Mouse (Mus musculus) cerebellum, adult 2 months (tissue): ENCODE data around the gene Nemp2. TPM values are rescaled to one million over a fixed set of nuclear protein-coding genes. Genes with fewer than 3 reads are reported as not detected.
A peak's percentile ranks its signal among the peaks of the same experiment; 100 is the strongest.

Experiments
- DNase-seq, 2 experiments: peaks; one replicate each; pipeline ENCODE4 v3.0.0; 2021
- H3K27ac ChIP-seq: fragments of 200-500 bp; 2 replicates; pipeline ENCODE4 v1.5.1; 2012; ENCODE audit warnings: low read length, control low read depth, inconsistent platforms; ENCODE audit not compliant: insufficient read depth
- H3K27me3 ChIP-seq: fragments of 200-500 bp; 2 replicates; pipeline ENCODE4 v1.6.1; 2012; ENCODE audit warnings: inconsistent platforms, mild to moderate bottlenecking, low read length, moderate library complexity; ENCODE audit not compliant: control insufficient read depth, insufficient read depth
- H3K4me1 ChIP-seq: fragments of 200-500 bp; 2 replicates; pipeline ENCODE4 v1.6.1; 2011; ENCODE audit warnings: low read length; ENCODE audit not compliant: control insufficient read depth, insufficient read depth
- H3K4me3 ChIP-seq: fragments of 200-500 bp; replicated peaks from 2 replicates; pipeline ENCODE3; 2011; ENCODE audit warnings: mild to moderate bottlenecking, low read depth, low read length, control low read depth; ENCODE audit not compliant: insufficient read depth
- CTCF ChIP-seq: fragments of 200-500 bp; IDR thresholded peaks from 2 replicates; pipeline ENCODE4 v1.5.1; 2011; ENCODE audit warnings: low read depth, mild to moderate bottlenecking, control low read depth, low read length, moderate library complexity, borderline replicate concordance; ENCODE audit not compliant: insufficient read depth
- POLR2A ChIP-seq: fragments of 200-500 bp; IDR thresholded peaks from 2 replicates; pipeline ENCODE4 v1.6.1; 2011; ENCODE audit warnings: low read length, control low read depth, borderline replicate concordance; ENCODE audit not compliant: insufficient read depth
- WGBS: fragments of 180-500 bp; shearing (Covaris S2); methylation state at CpG from one replicate; pipeline ENCODE4 v1.1.7; 2018; 5-methylcytosine and 5-hydroxymethylcytosine counted together
- polyA plus RNA-seq: library from polyadenylated mRNA; depleted of rRNA; stranded (reverse); fragments of >200 nt; gene quantifications from 2 replicates; pipeline ENCODE4 v1.2.3, GENCODE M21; 2012

Gene Nemp2
- polyA plus RNA-seq, 1 experiment = 9.3 TPM

GRCm38 (mm10) chr1:52639090-52639489 is 8.6 kb downstream of the Nemp2 start:
- TF ChIP-seq CTCF (no peak), POLR2A (no peak)
- no peak for DNase-seq
- H3K27me3 ChIP-seq = no peaks in the 10 kb centered on the region
- no peak overlapping the region for H3K27ac ChIP-seq
- no peak overlapping the region for H3K4me3 ChIP-seq
- WGBS = 98% methylated on average over 7 of the region's 7 CpGs
- no peaks in the 10 kb centered on the region for H3K4me1 ChIP-seq

- Histone ChIP-seq H3K27me3 (no peaks in the 10 kb centered on the region), H3K4me1 (no peaks in the 10 kb centered on the region), H3K27ac (no peak overlapping the region), H3K4me3 (no peak overlapping the region)
- no peak for TF ChIP-seq CTCF
- TF ChIP-seq POLR2A = no peak
- DNase-seq = no peak
- WGBS = 90% methylated on average over 6 of the region's 6 CpGs
Measured at GRCm38 (mm10) chr1:52640266-52640665, 9.8 kb downstream of the Nemp2 start.

GRCm38 (mm10) chr1:52640736-52641135 is 10.2 kb downstream of the Nemp2 start:
- WGBS = 89% methylated on average over 4 of the region's 4 CpGs
- Histone ChIP-seq H3K27me3 (no peaks in the 10 kb centered on the region), H3K4me3 (no peak overlapping the region), H3K27ac (no peak overlapping the region), H3K4me1 (no peaks in the 10 kb centered on the region)
- no peak for DNase-seq
- TF ChIP-seq CTCF = no peak
- no peak for TF ChIP-seq POLR2A

GRCm38 (mm10) chr1:52648153-52649027 is 17.9 kb downstream of the Nemp2 start:
- WGBS = 49% methylated on average over 11 of the region's 11 CpGs
- H3K27me3 ChIP-seq = no peaks in the 10 kb centered on the region
- H3K4me3 ChIP-seq = no peak overlapping the region
- peak; percentile 75 to 76 for DNase-seq
- H3K4me1 ChIP-seq = no peaks in the 10 kb centered on the region
- no peak overlapping the region for H3K27ac ChIP-seq
- TF ChIP-seq CTCF (peak; percentile 82), POLR2A (no peak)

GRCm38 (mm10) chr1:52650066-52650465 is 19.6 kb downstream of the Nemp2 start:
- TF ChIP-seq POLR2A (no peak), CTCF (no peak)

GRCm38 (mm10) chr1:52652601-52653253 is 22.2 kb downstream of the Nemp2 start:
- 74% methylated on average over 3 of the region's 3 CpGs for WGBS
- no peak overlapping the region for H3K4me3 ChIP-seq
- H3K4me1 ChIP-seq = no peaks in the 10 kb centered on the region
- TF ChIP-seq CTCF (no peak), POLR2A (no peak)
- H3K27me3 ChIP-seq = no peaks in the 10 kb centered on the region
- no peak overlapping the region for H3K27ac ChIP-seq
- no peak for DNase-seq

More at GRCm38 (mm10) chr1:52650066-52650465, 19.6 kb downstream of the Nemp2 start:
- DNase-seq = no peak
- Histone ChIP-seq H3K4me3 (no peak overlapping the region), H3K27me3 (no peaks in the 10 kb centered on the region), H3K27ac (no peak overlapping the region), H3K4me1 (no peaks in the 10 kb centered on the region)
- 90% methylated on average over 5 of the region's 5 CpGs for WGBS

- Histone ChIP-seq H3K27me3 (no peaks in the 10 kb centered on the region), H3K4me1 (no peaks in the 10 kb centered on the region), H3K4me3 (no peak overlapping the region), H3K27ac (no peak overlapping the region)
- WGBS = 96% methylated on average over 1 of the region's 1 CpGs
- TF ChIP-seq POLR2A (no peak), CTCF (no peak)
- DNase-seq = no peak
Measured at GRCm38 (mm10) chr1:52653366-52653765, 22.9 kb downstream of the Nemp2 start.

GRCm38 (mm10) chr1:52655153-52655552 is 24.6 kb downstream of the Nemp2 start:
- Histone ChIP-seq H3K27ac (no peak overlapping the region), H3K27me3 (no peaks in the 10 kb centered on the region), H3K4me3 (no peak overlapping the region), H3K4me1 (no peaks in the 10 kb centered on the region)
- 82% methylated on average over 4 of the region's 4 CpGs for WGBS
- no peak for DNase-seq
- TF ChIP-seq CTCF (no peak), POLR2A (no peak)
